Mouse (Mus musculus): ENCODE results near the gene Ranbp6. TPM values are rescaled to one million over a fixed set of nuclear protein-coding genes. Genes with fewer than 3 reads are reported as not detected.
A peak's percentile ranks its signal among the peaks of the same experiment; 100 is the strongest.

Gene Ranbp6
- polyA plus RNA-seq, 1 experiment from 2014 or later: 9.9 TPM

GRCm38 (mm10) chr19:29805101-29805916 lies 7.5 kb downstream of the Ranbp6 start:
- Histone ChIP-seq H3K9ac (peak overlapping the region; percentile 93), H3K27ac (peak overlapping the region; percentile 88), H3K27me3 (replicated peaks) (no peaks in the 10 kb centered on the region), H3K4me3 (peak overlapping the region; percentile 97), H3K9me3 (replicated peaks) (no peaks in the 10 kb centered on the region), H3K4me1 (peaks cover 24% of the 10 kb centered on the region), H3K36me3 (peaks cover 18% of the 10 kb centered on the region), H3K4me2 (peak overlapping the region; percentile 98)
- WGBS (ENCODE audit: insufficient replicate concordance): 3% methylated on average over 71 of the region's 72 CpGs
- ATAC-seq: peak; percentile 84

GRCm38 (mm10) chr19:29803946-29804345 lies 8.8 kb downstream of the Ranbp6 start:
- peaks cover 20% of the 10 kb centered on the region for H3K4me1 ChIP-seq
- H3K9ac ChIP-seq: no peak overlapping the region
- no peaks in the 10 kb centered on the region for H3K27me3 ChIP-seq (replicated peaks)
- WGBS (ENCODE audit: insufficient replicate concordance): 44% methylated on average over 3 of the region's 3 CpGs
- peak overlapping the region; percentile 98 for H3K4me2 ChIP-seq
- H3K27ac ChIP-seq: no peak overlapping the region
- H3K36me3 ChIP-seq: peaks cover 7% of the 10 kb centered on the region
- no peak for ATAC-seq
- peak overlapping the region; percentile 33 for H3K4me3 ChIP-seq
- no peaks in the 10 kb centered on the region for H3K9me3 ChIP-seq (replicated peaks)

DNA sequence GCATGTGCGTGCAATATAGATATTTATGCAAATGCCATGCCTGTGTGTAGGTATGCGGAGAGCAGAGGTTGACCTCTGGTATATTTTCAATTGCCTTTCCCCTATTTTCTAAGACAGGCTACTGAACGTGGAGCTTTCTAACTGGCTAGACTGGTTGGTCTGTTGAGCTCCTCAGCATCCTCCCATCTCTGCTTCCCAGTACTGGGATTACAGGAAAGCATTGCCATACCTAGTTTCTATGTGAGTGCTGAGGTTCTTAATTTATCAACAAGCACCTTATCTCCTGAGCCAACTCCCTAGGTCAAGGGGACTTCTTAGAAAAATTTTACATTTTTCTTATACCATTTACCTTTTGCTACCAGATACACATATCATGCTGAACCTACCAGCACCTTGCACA lies 15.4 kb downstream of the Ranbp6 start:
- no peak overlapping the region for H3K4me3 ChIP-seq
- no peaks in the 10 kb centered on the region for H3K27me3 ChIP-seq (replicated peaks)
- H3K4me1 ChIP-seq: peaks cover 26% of the 10 kb centered on the region
- ATAC-seq: peak; percentile 79
- no peak overlapping the region for H3K27ac ChIP-seq
- WGBS (ENCODE audit: insufficient replicate concordance): 73% methylated on average over 3 of the region's 3 CpGs
- H3K9ac ChIP-seq: no peak overlapping the region
- H3K36me3 ChIP-seq: 0 out of 2 replicates have a peak, but pooled peaks cover 3% of the 10 kb centered on the region
- H3K9me3 ChIP-seq (replicated peaks): no peaks in the 10 kb centered on the region
- H3K4me2 ChIP-seq: no peak overlapping the region

DNA sequence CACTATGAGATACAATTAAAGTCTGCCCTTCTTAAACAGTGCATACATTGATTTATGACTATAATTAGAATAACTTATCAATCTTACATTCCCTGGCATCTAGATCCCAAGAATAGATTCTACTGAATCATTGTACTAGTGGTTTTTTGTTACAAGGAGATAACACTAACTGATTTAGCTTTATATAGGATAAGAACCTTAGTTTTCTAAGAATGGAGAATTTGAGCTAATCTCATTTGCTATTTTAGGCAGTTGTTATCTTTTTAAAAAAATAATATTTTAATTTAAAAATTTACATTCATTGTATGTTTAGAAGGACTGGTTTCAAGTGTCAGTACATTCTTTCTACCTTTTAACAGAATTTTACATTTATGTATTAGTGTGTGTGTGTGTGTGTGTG lies 24.8 kb downstream of the Ranbp6 start:
- no peak overlapping the region for H3K4me3 ChIP-seq
- H3K27ac ChIP-seq: no peak overlapping the region
- no peak for ATAC-seq

DNA sequence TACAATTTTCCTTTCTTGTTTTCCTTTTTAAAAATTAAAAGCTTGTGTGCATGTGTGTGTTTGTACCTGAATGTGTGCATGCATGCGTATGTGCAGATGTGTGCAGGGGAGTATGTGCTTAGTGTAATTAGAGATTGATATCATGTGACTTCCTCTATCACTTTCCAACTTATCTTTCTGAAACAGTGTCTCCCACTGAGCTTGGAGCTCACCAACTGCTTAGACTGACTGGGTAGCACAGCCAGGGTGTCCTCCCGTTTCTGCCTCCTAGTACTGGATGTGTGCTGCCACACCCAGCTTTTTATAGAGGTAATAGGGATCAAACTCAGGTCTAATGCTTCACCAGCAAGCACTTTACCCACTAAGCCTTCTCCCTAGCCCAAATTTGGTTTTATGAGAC lies 29.9 kb downstream of the Ranbp6 start:
- H3K4me1 ChIP-seq: peaks cover 5% of the 10 kb centered on the region; the same call in 1 of the 2 replicates
- H3K9ac ChIP-seq: no peak overlapping the region
- no peaks in the 10 kb centered on the region for H3K9me3 ChIP-seq (replicated peaks)
- no peaks in the 10 kb centered on the region for H3K27me3 ChIP-seq (replicated peaks)
- WGBS (ENCODE audit: insufficient replicate concordance): 61% methylated on average over 2 of the region's 2 CpGs
- peaks cover 12% of the 10 kb centered on the region for H3K36me3 ChIP-seq
- H3K27ac ChIP-seq: no peak overlapping the region
- H3K4me2 ChIP-seq: no peak overlapping the region
- ATAC-seq: peak; percentile 37; the same call in 1 of the 2 replicates
- H3K4me3 ChIP-seq: no peak overlapping the region

More for the DNA sequence above, 24.8 kb downstream of the Ranbp6 start:
- Histone ChIP-seq H3K9ac (no peak overlapping the region), H3K36me3 (peaks cover 12% of the 10 kb centered on the region), H3K4me1 (peaks cover 3% of the 10 kb centered on the region; the same call in 1 of the 2 replicates), H3K27me3 (replicated peaks) (no peaks in the 10 kb centered on the region), H3K4me2 (no peak overlapping the region), H3K9me3 (replicated peaks) (no peaks in the 10 kb centered on the region)

Other genes with a start within 250 kb of the Ranbp6 start
- 18.3 and 19.3 TPM in 2 replicates for gene Ermp1, start 164.6 kb downstream of the Ranbp6 start, polyA plus RNA-seq (2016; fragmentation: Nextera tagmentation; extraction: Ambion mirVana)
- gene Mlana, start 115.2 kb downstream of the Ranbp6 start, polyA plus RNA-seq (2016; fragmentation: Nextera tagmentation; extraction: Ambion mirVana): not detected in 2 replicates
- gene 9930021J03Rik, start 7.0 kb downstream of the Ranbp6 start, polyA plus RNA-seq (2016; fragmentation: Nextera tagmentation; extraction: Ambion mirVana): 2.2 and 2.4 TPM in 2 replicates
- 0.64 and 0.73 TPM in 2 replicates for gene Il33, start 112.1 kb upstream of the Ranbp6 start, polyA plus RNA-seq (2016; fragmentation: Nextera tagmentation; extraction: Ambion mirVana)
- not detected in 2 replicates for gene Trpd52l3, start 190.8 kb upstream of the Ranbp6 start, polyA plus RNA-seq (2016; fragmentation: Nextera tagmentation; extraction: Ambion mirVana)
- gene Uhrf2, start 217.5 kb upstream of the Ranbp6 start, polyA plus RNA-seq (2016; fragmentation: Nextera tagmentation; extraction: Ambion mirVana): 49.1 and 53.1 TPM in 2 replicates